Mouse (Mus musculus) adipocyte (in vitro differentiated cells): ENCODE measurements at regions not wholly inside any gene's neighbourhood (a gene's known extent, or its start where the extent isn't known, plus 50 kb on each side); places are given as distances from the start of the nearest gene placed in this dataset.
"Not testable (repeated sequence)": the region's sequence is repeated elsewhere in the genome, so short reads cannot be mapped to it uniquely, and the experiment has no call there.

Experiments
- DNase-seq: peaks from one replicate; pipeline ENCODE4 v3.0.0-alpha.2; 2016; ENCODE audit warnings: low spot score

GRCm38 (mm10) chr9:84461441-84461840, 536.5 kb downstream of the Bckdhb start:
- DNase-seq, result no peak

GRCm38 (mm10) chr9:84466741-84467140, 541.8 kb downstream of the Bckdhb start:
- DNase-seq, result peak; percentile 70

GRCm38 (mm10) chr9:84472696-84473095, 547.8 kb downstream of the Bckdhb start:
- peak; percentile 63 for DNase-seq

- peak; percentile 48 for DNase-seq
Measured at GRCm38 (mm10) chr9:84475906-84476305, 551.0 kb downstream of the Bckdhb start.

- no peak for DNase-seq
Measured at GRCm38 (mm10) chr9:84499507-84499906, 574.6 kb downstream of the Bckdhb start.

- DNase-seq, result not testable (repeated sequence)
Measured at GRCm38 (mm10) chr9:84502981-84503380, 578.0 kb downstream of the Bckdhb start.

GRCm38 (mm10) chr9:84517064-84517463, 592.1 kb downstream of the Bckdhb start:
- no peak for DNase-seq

- DNase-seq, result peak; percentile 9
Measured at GRCm38 (mm10) chr9:84545431-84545830, 620.5 kb downstream of the Bckdhb start.

GRCm38 (mm10) chr9:84548012-84548660, 623.2 kb downstream of the Bckdhb start:
- no peak for DNase-seq

- no peak for DNase-seq
Measured at GRCm38 (mm10) chr9:84555237-84555636, 630.3 kb downstream of the Bckdhb start.

- DNase-seq, result no peak
Measured at GRCm38 (mm10) chr9:84556261-84556844, 631.4 kb downstream of the Bckdhb start.

GRCm38 (mm10) chr9:84558346-84558745, 633.4 kb downstream of the Bckdhb start:
- no peak for DNase-seq

- DNase-seq, result peak; percentile 26
Measured at GRCm38 (mm10) chr9:84569533-84569932, 644.6 kb downstream of the Bckdhb start.

- DNase-seq, result peak; percentile 21
Measured at GRCm38 (mm10) chr9:84577781-84578180, 652.8 kb downstream of the Bckdhb start.

GRCm38 (mm10) chr9:84587791-84588190, 662.8 kb downstream of the Bckdhb start:
- no peak for DNase-seq

- peak; percentile 17 for DNase-seq
Measured at GRCm38 (mm10) chr9:84594724-84595123, 669.8 kb downstream of the Bckdhb start.
